In genomic region chr13:63452898-63453297, GRCm38 (mm10) we compare ENCODE assay signal across 11 mouse cellular contexts. TPM values are rescaled to one million over a fixed set of nuclear protein-coding genes. Genes with fewer than 3 reads are reported as not detected.
A peak's percentile ranks its signal among the peaks of the same experiment; 100 is the strongest.
DNase-seq lines count a peak whose midpoint lies in the region; ATAC-seq and TF ChIP-seq lines count a peak whose summit lies in the region.
"Had no signal": no experiment of that assay in that cellular context is flagged by ENCODE, and none has a peak within 500 bp of the region (broad histone marks: within the 10 kb centered on the region; RNA-seq: fewer than 3 reads in every experiment).

No protein-coding gene starts in this region.

- TF ChIP-seq POLR2A in lung, adult 2 months (IDR thresholded peaks at IDR 0.05; ENCODE audit: borderline replicate concordance, extremely low read depth, low read depth, low read length), result no peak

- ATAC-seq in erythroblast, adult 5-6 weeks (replicated peaks; ENCODE audit: low FRiP score, poor library complexity, severe bottlenecking), result no peak

- no peak for TF ChIP-seq CTCF in lung, adult 2 months (IDR thresholded peaks at IDR 0.05; ENCODE audit: insufficient read depth, low read length)

- no peaks in the 10 kb centered on the region for H3K4me1 ChIP-seq in lung, adult 2 months (ENCODE audit: control insufficient read depth, insufficient read depth, low read length)
- H3K4me1 ChIP-seq: heart, embryonic 13.5 days; hindbrain, embryonic 12.5 days; kidney, embryonic 15.5 days had no signal

- DNase-seq in lung, postnatal 14 days, result peak; percentile 15
- no peak for DNase-seq in lung, adult 2 months
- DNase-seq in adrenal gland, postnatal 36 days, result peak; percentile 34 to 35
- DNase-seq in cerebellum, postnatal 10 days, result peak; percentile 69 to 75
- peak; percentile 52 to 54 for DNase-seq in right cerebral cortex, postnatal 10 days (ENCODE audit: low spot score in 2 of 2)
- DNase-seq in thymus, postnatal 4 days, result no peak

- H3K4me3 ChIP-seq in lung, adult 2 months (replicated peaks; ENCODE audit: extremely low read depth, low read depth, low read length), result no peak overlapping the region
- H3K4me3 ChIP-seq: heart, embryonic 13.5 days; hindbrain, embryonic 12.5 days; kidney, embryonic 15.5 days; limb, embryonic 13.5 days had no signal

- 68% methylated on average over 5 of the region's 5 CpGs for WGBS in lung, adult 2 months

RNA-seq across cellular contexts. Expression of gene Fancc, which starts 44.2 kb away (rescaled TPM):
- 12.6 and 18.6 TPM in 2 replicates for polyA plus RNA-seq in lung, adult 2 months (2012; rRNA removed)
- 10 to 100 TPM in 1 of 2 experiments, 1 to 10 TPM in 1; 9.1 to 10.9 TPM for total RNA-seq in adrenal gland, postnatal 36 days (2021)
- 4.8 and 26.5 TPM in 2 replicates for total RNA-seq in erythroblast, adult 5-6 weeks (2015; ENCODE audit: low replicate concordance)
- 9.0 and 17.6 TPM in 2 replicates for total RNA-seq in erythroblast, adult 5-6 weeks (2017; ENCODE audit: low replicate concordance)

Comparison
In these comparisons a context has a peak if more than half of its experiments do, and no peak if none do; other contexts are left out.
1. DNase-seq: peak in lung, postnatal 14 days (single experiment), adrenal gland, postnatal 36 days (2 of 2), cerebellum, postnatal 10 days (2 of 2) and right cerebral cortex, postnatal 10 days (2 of 2); none in lung, adult 2 months (single experiment) and thymus, postnatal 4 days (single experiment).